Mouse (Mus musculus): ENCODE data around the gene Plcb3.

GRCm38 (mm10) chr19:6933102-6933435, 43.2 kb downstream of the Plcb3 start:
- TF ChIP-seq GATA1 (IDR thresholded peaks at IDR 0.05; ENCODE audit: borderline replicate concordance, low read length) (no peak), FLI1 (IDR thresholded peaks at IDR 0.05; ENCODE audit: low read length) (no peak)

Data from megakaryocyte, embryonic 14.5 days (primary cell).